Mouse (Mus musculus): ENCODE results near the gene Bst1.

GRCm38 (mm10) chr5:43853868-43854488, 35.3 kb downstream of the Bst1 start:
- TF ChIP-seq CTCF (IDR thresholded peaks at IDR 0.05; ENCODE audit: low read depth) = no peak
- TF ChIP-seq EP300 (optimal IDR thresholded peaks at IDR 0.05) = no peak

All from stomach, postnatal 0 days (tissue).